ENCODE assay signal across 14 mouse cellular contexts in the genomic region with DNA sequence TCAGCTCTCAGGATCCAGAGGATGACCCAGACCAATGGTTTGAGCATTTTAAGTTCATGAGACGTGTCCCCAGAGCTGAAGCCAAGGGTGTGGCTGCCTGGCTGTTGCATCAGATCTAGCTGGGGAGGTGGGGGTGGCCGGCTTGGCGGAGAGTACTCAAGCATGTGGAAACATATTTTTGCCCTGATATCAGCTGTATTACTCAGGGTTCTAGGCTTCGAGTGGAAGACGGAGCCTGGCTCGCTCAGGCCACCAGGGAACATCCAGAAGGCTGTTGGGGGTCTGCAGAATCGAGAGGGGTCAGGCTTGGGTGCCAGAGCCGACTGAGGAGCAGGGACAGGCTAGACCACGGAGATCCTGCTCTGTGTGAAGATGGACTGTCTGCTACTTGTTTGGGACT. TPM values are rescaled to one million over a fixed set of nuclear protein-coding genes. Genes with fewer than 3 reads are reported as not detected.
DNase-seq lines count a peak whose midpoint lies in the region; ATAC-seq and TF ChIP-seq lines count a peak whose summit lies in the region.
"Had no signal": no experiment of that assay in that cellular context is flagged by ENCODE, and none has a peak within 500 bp of the region (broad histone marks: within the 10 kb centered on the region; RNA-seq: fewer than 3 reads in every experiment).

No protein-coding gene starts in this region.

- no peak for ATAC-seq in lung, embryonic 14.5 days (ENCODE audit: insufficient read depth)
- no peak for ATAC-seq in forebrain, embryonic 14.5 days
- ATAC-seq: forebrain, embryonic 16.5 days; intestine, postnatal 0 days had no signal

- H3K4me2 ChIP-seq in lung, embryonic 14.5 days: no peak overlapping the region
- H3K4me2 ChIP-seq in forebrain, embryonic 14.5 days (ENCODE audit: low read length): no peak overlapping the region

- H3K27me3 ChIP-seq in lung, embryonic 14.5 days (ENCODE audit: insufficient read depth, low read length): no peaks in the 10 kb centered on the region
- no peaks in the 10 kb centered on the region for H3K27me3 ChIP-seq in forebrain, embryonic 14.5 days (replicated peaks; ENCODE audit: control insufficient read depth, insufficient read depth, low read length)

- TF ChIP-seq CTCF in lung, embryonic 14.5 days (IDR thresholded peaks at IDR 0.05; ENCODE audit: low read depth): no peak

- peaks cover 9% of the 10 kb centered on the region for H3K4me1 ChIP-seq in lung, embryonic 14.5 days (ENCODE audit: insufficient read depth)
- peaks cover 3% of the 10 kb centered on the region; the same call in 1 of the 2 replicates for H3K4me1 ChIP-seq in forebrain, embryonic 14.5 days (ENCODE audit: control insufficient read depth, insufficient read depth, low read length)

- H3K9ac ChIP-seq in lung, embryonic 14.5 days: no peak overlapping the region
- no peak overlapping the region for H3K9ac ChIP-seq in forebrain, embryonic 14.5 days (ENCODE audit: low read length)

- H3K9me3 ChIP-seq in lung, embryonic 14.5 days (ENCODE audit: low read depth, low read length): no peaks in the 10 kb centered on the region
- no peaks in the 10 kb centered on the region for H3K9me3 ChIP-seq in forebrain, embryonic 14.5 days (replicated peaks; ENCODE audit: control insufficient read depth, low read length)
- H3K9me3 ChIP-seq: limb, embryonic 10.5 days had no signal

- 64% methylated on average over 9 of the region's 9 CpGs for WGBS in lung, embryonic 14.5 days
- 92% methylated on average over 9 of the region's 9 CpGs for WGBS in forebrain, embryonic 14.5 days

- H3K36me3 ChIP-seq in lung, embryonic 14.5 days (ENCODE audit: insufficient read depth): no peaks in the 10 kb centered on the region
- H3K36me3 ChIP-seq in forebrain, embryonic 14.5 days (ENCODE audit: control insufficient read depth, insufficient read depth, low read length): no peaks in the 10 kb centered on the region
- H3K36me3 ChIP-seq: limb, embryonic 10.5 days had no signal

- H3K4me3 ChIP-seq in lung, embryonic 14.5 days (ENCODE audit: low read depth, low read length): no peak overlapping the region
- no peak overlapping the region for H3K4me3 ChIP-seq in forebrain, embryonic 14.5 days (ENCODE audit: low read depth, low read length)
- H3K4me3 ChIP-seq: limb, embryonic 10.5 days had no signal

- peak; percentile 24 for DNase-seq in testis, postnatal 14 days (ENCODE audit: low spot score)
- DNase-seq in testis, postnatal 10 days (ENCODE audit: low spot score): no peak
- DNase-seq in gastrocnemius, adult 8-10 months (ENCODE audit: low spot score in 2 of 2): peak; percentile 71 to 75
- DNase-seq in lung, embryonic 14.5 days: peak; percentile 15
- peak; percentile 62 to 79 for DNase-seq in urinary bladder, postnatal 36 days (ENCODE audit: low spot score in 2 of 2)
- no peak for DNase-seq in B cell, adult 2 months
- DNase-seq in forebrain, embryonic 14.5 days (ENCODE audit: low spot score): no peak
- no peak for DNase-seq in Muller cell, postnatal 12 days (ENCODE audit: inconsistent ontology term)
- DNase-seq: cerebellum, adult 9-11 months; midbrain, embryonic 14.5 days; thymus, postnatal 14 days had no signal

- no peak overlapping the region for H3K27ac ChIP-seq in lung, embryonic 14.5 days (ENCODE audit: low read depth)
- H3K27ac ChIP-seq in forebrain, embryonic 14.5 days (ENCODE audit: low read depth, low read length): no peak overlapping the region
- H3K27ac ChIP-seq: limb, embryonic 10.5 days had no signal

RNA-seq across cellular contexts. Expression of gene Adgrd1, which starts 30.6 kb away (rescaled TPM):
- 1 to 10 TPM; 1.7 to 3.8 (median 3.4) TPM for total RNA-seq in gastrocnemius, adult 8-10 months (2022)
- polyA plus RNA-seq in lung, embryonic 14.5 days (2014; fragmentation: Nextera tagmentation; extraction: Ambion mirVana): 0.47 and 0.50 TPM in 2 replicates
- 0.12 and 0.15 TPM in 2 replicates for polyA plus RNA-seq in forebrain, embryonic 14.5 days (2014; fragmentation: Nextera tagmentation; extraction: Ambion mirVana)
- polyA plus RNA-seq: limb, embryonic 10.5 days had no signal

RNA-seq across cellular contexts. Expression of gene Ran, which starts 46.1 kb away (rescaled TPM):
- total RNA-seq in gastrocnemius, adult 8-10 months (2022): 10 to 100 TPM; 78.9 to 95.9 (median 82.7) TPM
- polyA plus RNA-seq in lung, embryonic 14.5 days (2014; fragmentation: Nextera tagmentation; extraction: Ambion mirVana): 737 and 751 TPM in 2 replicates
- polyA plus RNA-seq in forebrain, embryonic 14.5 days (2014; fragmentation: Nextera tagmentation; extraction: Ambion mirVana): 595 and 632 TPM in 2 replicates

RNA-seq across cellular contexts. Expression of gene Stx2, which starts 57.6 kb away (rescaled TPM):
- 1 to 10 TPM; 3.0 to 6.3 (median 5.8) TPM for total RNA-seq in gastrocnemius, adult 8-10 months (2022)
- polyA plus RNA-seq in lung, embryonic 14.5 days (2014; fragmentation: Nextera tagmentation; extraction: Ambion mirVana): 27.1 and 28.5 TPM in 2 replicates
- 13.9 and 16.9 TPM in 2 replicates for polyA plus RNA-seq in forebrain, embryonic 14.5 days (2014; fragmentation: Nextera tagmentation; extraction: Ambion mirVana)

Comparison
In these comparisons a context has a peak if more than half of its experiments do, and no peak if none do; other contexts are left out.
1. DNase-seq: peak in testis, postnatal 14 days (single experiment), gastrocnemius, adult 8-10 months (2 of 2), lung, embryonic 14.5 days (single experiment) and urinary bladder, postnatal 36 days (2 of 2); none in testis, postnatal 10 days (single experiment), B cell, adult 2 months (0 of 2), forebrain, embryonic 14.5 days (single experiment) and Muller cell, postnatal 12 days (single experiment).